Mouse (Mus musculus) 416B (cell line): Measurements from ENCODE around the gene Rab17.

Experiments
- DNase-seq: peaks from one replicate; pipeline ENCODE4 v3.0.0; 2011; ENCODE audit warnings: low read depth

The Rab17 gene

DNA sequence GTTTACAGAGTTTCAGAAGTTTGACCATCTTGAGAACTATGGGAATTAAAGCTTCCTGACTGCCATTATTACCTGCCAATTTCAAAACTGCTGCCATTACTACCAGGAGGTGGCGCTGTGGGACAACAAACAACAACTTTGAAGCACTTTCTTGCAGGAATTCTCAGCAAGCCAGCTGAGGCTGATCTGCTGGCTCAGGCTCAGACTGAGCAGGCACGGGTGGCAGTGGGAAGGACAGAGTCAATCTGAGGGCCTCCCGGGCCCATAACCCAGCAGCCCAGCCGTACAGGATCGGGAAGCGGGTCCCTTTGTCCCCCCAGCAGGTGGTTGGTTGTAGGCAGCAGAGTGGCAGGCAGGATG is 40.9 kb downstream of the Rab17 start:
- DNase-seq = peak; percentile 84

DNA sequence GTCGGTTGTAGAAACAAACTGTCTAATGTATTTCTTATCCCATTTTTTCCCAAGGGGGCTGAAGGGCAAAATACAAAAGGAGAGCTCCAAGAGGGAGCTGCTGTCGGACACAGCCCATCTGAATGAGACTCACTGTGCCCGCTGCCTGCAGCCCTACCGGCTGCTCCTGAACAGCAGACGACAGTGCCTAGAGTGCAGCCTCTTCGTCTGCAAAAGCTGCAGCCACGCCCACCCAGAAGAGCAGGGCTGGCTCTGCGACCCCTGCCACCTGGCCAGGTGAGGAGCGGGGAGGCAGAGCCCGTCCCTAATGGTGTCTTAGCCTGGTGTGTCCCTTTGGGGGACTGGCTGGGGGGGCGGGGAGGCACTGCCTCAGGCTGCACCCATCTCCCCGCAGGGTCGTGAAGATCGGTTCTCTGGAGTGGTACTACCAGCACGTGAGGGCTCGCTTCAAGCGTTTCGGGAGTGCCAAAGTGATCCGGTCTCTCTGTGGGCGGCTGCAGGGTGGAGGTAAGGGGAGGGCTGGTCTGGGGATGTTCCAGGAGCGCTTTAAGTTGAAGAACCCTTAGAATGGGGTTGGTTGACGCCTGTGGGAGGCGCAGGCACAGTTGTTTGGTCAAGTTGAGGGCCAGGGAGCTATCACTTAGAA is 41.4 kb downstream of the Rab17 start:
- DNase-seq = no peak

DNA sequence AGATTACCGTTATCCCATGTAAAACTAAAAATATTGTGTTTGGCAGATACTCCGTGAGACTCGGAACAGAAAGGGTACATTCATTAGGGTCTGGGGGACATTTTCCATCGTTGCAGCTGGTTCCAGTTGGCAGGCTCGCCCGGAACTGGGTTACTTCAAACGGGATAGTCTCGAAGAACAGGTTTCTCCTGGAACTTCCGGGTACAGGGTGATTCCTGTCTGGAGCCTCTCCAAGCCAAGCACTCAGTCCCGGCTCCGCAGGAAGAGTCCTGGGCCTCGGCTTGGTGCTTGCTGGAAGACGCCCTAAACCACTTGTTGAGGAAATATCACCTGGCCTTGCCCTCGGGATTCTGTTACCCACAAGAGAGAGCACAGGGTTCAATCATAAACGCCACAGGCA is 42.2 kb downstream of the Rab17 start:
- no peak for DNase-seq

DNA sequence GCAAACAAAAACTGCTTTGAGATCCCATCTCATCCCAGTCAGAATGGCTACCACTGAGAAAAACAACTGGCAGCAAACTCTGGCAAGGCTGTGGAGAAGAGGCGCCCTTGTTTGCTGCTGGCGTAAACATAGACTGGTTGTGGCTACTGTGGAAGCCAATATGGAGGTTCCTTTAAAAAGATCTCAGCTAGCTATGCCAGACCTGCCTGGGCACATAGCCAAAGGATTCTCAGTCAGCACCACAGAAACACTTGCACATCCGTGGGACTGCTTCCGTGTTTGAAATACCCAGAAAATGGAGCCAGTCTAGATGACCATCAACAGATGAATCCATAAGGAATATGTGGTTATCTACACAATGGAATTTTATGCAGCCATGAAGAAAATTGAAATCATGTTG is 43.4 kb downstream of the Rab17 start:
- DNase-seq = peak; percentile 41

DNA sequence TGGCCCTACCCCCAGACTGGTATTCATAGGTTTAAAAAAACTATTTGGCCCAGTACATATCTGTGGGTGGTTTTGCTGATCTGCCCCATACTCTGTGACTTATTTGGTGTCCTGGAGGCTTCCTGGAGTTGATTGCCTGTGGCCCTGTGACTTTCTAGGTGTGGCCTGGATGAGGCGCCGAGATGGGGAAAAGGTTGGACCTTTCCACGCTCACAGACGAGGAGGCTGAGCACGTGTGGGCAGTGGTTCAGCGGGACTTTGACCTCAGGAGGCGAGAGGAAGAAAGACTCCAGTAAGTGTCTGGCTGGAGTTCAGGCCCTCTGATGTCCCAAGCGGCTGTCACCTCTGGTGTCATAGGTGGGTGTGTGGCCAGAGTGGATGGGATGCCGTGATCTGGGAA is 47.8 kb downstream of the Rab17 start:
- DNase-seq = no peak

DNA sequence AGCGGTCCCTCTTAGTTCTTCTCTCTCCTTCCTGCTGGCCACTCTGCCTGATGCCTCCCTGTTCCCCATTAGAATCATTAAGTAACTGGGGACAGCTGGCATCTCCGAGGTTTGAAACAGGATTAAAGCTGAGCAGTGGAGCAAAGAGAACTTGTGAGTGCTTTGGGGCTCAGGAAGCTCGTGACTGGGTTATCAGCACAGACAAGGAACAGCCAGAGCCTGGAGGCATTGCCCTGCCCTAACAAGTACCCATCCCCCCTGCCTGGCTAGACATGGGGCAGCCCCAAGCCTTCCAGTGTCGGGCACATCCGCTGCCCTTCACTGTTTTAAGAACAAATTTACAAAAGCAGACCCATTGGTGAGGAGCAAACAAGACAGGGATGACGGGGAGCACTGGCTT is 52.0 kb downstream of the Rab17 start:
- DNase-seq = no peak

DNA sequence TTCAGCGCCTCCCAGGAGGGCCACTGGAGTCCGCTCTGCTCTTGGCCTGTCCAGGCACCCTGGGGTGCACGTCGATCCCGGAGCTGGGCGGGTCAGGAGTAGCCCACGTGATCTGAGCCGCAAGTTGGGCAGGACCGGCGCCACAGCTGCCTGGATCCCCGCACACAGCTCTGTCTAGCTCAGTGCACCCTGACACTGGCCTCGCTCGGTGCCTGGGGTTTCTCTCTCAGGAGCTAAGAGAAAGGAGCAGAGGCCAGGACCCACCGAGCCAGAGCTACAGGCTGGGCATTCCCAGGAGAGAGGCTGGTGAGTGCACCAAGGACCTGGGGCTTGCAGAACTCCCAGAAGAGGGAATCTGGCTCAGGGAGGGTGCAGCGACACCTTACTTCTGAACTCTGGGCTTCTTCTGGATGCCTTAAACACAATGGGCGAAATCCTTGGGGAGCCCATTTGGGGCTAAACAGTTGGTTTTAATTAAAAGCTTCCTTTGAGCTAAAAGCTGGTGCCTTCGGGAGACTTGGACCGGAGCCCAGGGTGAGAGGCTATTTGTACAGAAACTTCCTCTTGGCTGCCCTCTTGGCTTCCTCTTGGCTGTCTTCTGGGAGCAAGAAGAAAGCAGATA is 54.4 kb downstream of the Rab17 start, which contains the start of gene Mlph:
Gene Mlph, plus strand, starts transcription at position 138 of the 622 bp plus-strand sequence.
- DNase-seq = no peak

DNA sequence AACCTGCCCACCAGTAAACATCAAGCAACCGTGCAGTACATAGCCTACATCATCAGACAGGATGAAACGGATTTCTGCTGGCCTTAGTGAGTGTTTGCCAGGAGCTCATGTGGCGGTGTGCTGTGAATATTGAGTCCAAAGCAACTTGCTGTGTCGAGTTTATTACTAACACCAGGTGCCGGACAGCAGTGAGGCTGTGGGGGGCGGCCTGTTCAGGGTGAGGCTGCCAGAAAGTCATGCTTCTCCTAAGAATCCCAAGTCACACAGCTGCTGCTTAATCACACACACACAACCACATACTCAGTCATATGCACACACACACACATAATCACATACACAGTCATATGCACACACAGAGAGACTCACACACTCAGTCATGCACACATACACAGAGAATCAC is 56.2 kb downstream of the Rab17 start:
- no peak for DNase-seq

DNA sequence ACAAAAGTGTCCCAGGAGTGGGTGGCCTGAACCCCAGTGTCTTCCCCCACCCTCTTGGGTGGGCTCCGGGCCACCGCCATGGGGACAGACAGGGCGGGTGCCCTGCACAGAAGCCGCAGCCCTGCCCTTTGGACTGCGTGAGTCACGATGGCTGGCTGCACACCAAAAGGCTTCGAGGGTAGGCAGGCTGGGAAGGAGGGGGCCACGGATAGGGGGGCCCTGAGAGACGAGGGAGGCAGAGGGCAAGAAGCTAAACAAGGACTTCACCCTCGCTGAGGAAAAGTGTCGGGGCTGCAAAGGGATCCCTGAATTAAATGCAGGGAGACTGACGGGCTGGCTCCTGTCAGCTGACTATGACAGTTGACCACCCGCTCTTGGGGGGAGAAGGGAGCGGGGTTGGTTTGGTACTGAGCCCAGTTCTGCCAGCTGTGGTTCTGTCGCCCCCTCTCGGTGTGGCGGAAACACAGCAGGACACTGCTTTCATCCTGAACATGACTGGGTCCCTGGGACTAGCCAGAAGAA is 59.8 kb downstream of the Rab17 start:
- DNase-seq = no peak

DNA sequence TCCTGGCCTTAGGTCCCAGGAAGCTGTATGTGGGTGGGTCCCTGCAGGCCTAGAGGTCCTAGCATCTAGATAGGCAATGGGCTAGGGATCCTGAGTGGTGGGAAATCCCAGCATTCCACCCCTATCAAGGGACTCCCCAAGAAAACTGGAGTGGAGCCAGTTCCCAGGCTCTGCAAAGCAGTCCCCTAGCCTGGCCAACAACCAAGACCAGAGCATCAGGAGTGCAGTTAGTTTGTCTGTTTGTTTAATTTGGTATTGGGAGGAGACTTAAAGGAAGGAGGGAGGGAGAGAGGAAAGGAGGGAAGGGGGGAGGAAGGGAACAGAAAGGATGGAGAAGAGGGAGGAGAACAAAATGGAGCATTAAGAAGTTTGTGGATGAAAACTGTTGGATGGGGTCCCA is 60.3 kb downstream of the Rab17 start:
- DNase-seq = no peak
